Mouse (Mus musculus): ENCODE data around the gene Chid1. TPM values are rescaled to one million over a fixed set of nuclear protein-coding genes. Genes with fewer than 3 reads are reported as not detected.

Chid1 gene
- polyA plus RNA-seq, 1 experiment from 2014 or later: 25.2 TPM

- Histone ChIP-seq H3K4me1 (replicated peaks) (peaks cover 73% of the 10 kb centered on the region), H3K36me3 (replicated peaks) (peaks cover 41% of the 10 kb centered on the region), H3K9me3 (replicated peaks) (no peaks in the 10 kb centered on the region), H3K27me3 (peaks cover 34% of the 10 kb centered on the region), H3K9ac (peak overlapping the region; percentile 83), H3K27ac (replicated peaks) (peak overlapping the region; percentile 81), H3K4me2 (peak overlapping the region; percentile 96), H3K4me3 (replicated peaks) (peak overlapping the region; percentile 76)
- peak; percentile 55 for ATAC-seq (ENCODE audit: insufficient read depth)
- 6% methylated on average over 8 of the region's 8 CpGs for WGBS (ENCODE audit: insufficient replicate concordance)
Observed at GRCm38 (mm10) chr7:141468522-141469211, 71.0 kb downstream of the Chid1 start.

GRCm38 (mm10) chr7:141468164-141468521 is 71.5 kb downstream of the Chid1 start:
- Histone ChIP-seq H3K36me3 (replicated peaks) (peaks cover 38% of the 10 kb centered on the region), H3K4me1 (replicated peaks) (peaks cover 68% of the 10 kb centered on the region)

DNA sequence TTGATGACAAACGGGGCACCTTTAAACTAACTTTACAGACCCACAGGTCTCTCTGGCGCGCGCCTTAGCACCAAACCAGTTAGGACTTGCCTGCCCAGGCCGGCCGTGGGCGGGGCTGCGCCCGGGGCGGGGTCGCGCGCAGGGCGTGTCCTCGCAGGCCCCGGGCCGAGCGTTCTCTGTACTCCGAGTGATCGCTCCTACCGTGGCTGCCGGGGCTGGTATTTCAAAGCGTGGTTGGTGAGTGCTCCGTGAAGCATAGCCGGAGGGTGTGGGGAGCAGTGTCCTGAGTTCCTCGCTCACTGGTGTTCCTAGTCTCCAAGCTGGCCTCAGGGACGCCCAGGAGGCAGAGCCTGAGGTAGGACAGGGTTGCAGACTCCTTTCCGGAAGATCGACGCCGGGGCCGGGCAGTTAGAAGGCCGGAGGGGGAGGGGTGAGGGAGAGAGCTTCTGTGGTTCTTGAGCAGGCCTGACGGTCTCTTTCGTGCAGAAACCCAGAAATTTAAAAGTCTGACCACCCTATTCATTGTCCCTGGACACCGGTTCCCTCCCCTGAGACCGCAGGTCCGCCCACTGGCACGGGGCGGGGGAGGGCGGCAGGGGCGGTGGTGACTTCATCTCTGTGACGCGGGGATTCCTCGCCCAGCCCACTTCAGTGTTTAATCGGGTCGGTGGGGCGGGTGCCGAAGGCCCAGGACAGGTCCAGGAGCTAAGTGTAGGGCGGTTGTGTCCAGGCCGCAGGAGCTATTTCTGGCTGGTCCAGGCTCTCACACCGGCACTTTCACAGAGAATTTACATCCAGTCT is 72.2 kb downstream of the Chid1 start, which contains the start of gene Cd151:
TSS of gene Cd151 (plus strand) at position 163 of the 801 bp plus-strand sequence.
- peak within 1 kb of the TSS; percentile 76 for H3K4me3 ChIP-seq (replicated peaks)
- peak within 1 kb of the TSS; percentile 96 for H3K4me2 ChIP-seq
- H3K9ac ChIP-seq: peak within 1 kb of the TSS; percentile 83
- H3K27me3 ChIP-seq: peaks cover 46% of the 10 kb centered on the region
- peaks cover 65% of the 10 kb centered on the region for H3K4me1 ChIP-seq (replicated peaks)
- H3K27ac ChIP-seq (replicated peaks): peak within 1 kb of the TSS; percentile 81
- WGBS (ENCODE audit: insufficient replicate concordance): under 1% methylated on average over 52 of the region's 52 CpGs
- H3K9me3 ChIP-seq (replicated peaks): no peaks in the 10 kb centered on the region
- H3K36me3 ChIP-seq (replicated peaks): peaks cover 32% of the 10 kb centered on the region
- peak; percentile 85 for ATAC-seq (ENCODE audit: insufficient read depth)

More at GRCm38 (mm10) chr7:141468164-141468521, 71.5 kb downstream of the Chid1 start:
- no peak for ATAC-seq (ENCODE audit: insufficient read depth)
- 25% methylated on average over 5 of the region's 5 CpGs for WGBS (ENCODE audit: insufficient replicate concordance)
- no peaks in the 10 kb centered on the region for H3K9me3 ChIP-seq (replicated peaks)
- H3K27me3 ChIP-seq: peaks cover 39% of the 10 kb centered on the region
- H3K9ac ChIP-seq: peak overlapping the region; percentile 83
- H3K4me2 ChIP-seq: peak overlapping the region; percentile 96
- H3K27ac ChIP-seq (replicated peaks): peak overlapping the region; percentile 81
- H3K4me3 ChIP-seq (replicated peaks): peak overlapping the region; percentile 76

DNA sequence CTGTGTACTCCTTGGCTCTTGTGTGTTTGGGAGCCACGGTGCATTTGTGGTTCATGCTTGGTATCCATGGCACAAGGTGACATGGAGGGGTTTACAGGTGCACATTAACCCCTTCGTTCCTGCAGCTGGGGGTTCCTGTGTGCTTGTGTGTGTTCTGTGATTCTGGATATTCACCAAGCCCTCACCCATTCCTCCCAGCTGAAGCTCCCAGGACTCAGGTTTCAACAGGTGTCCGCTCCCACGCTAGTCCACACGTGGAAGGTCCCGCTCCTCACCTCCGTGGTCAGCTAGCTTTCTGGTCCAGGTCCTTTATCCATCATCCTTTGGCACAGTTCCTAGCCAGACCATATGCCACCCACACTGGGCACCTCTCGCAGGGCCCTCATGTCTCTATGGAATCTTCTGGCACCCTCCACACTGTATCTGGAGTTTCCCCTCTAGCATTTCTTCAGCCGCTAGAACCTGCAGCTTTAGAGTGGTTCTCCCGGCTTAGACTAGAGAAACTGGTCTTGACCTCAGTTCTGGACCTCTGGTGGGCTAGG is 73.0 kb downstream of the Chid1 start:
- peaks cover 54% of the 10 kb centered on the region for H3K27me3 ChIP-seq
- peaks cover 26% of the 10 kb centered on the region for H3K36me3 ChIP-seq (replicated peaks)

DNA sequence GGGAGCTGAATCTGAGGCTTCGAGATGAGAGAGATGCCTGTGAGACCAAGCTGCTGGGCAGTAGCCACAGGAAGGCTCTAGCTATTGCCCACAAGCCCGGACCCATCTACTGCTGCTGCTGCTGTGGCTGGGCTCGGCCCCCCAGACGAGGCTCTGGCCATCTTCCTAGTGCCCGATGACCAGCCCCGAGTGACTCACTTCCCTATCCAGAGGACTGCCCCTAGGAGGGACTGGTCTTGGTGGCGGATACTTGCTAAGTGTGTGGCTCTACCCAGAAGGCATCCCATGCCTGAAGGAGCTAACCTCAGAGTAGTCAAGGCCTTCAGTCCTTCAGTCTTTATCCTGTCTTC is 73.6 kb downstream of the Chid1 start:
- peaks cover 60% of the 10 kb centered on the region for H3K27me3 ChIP-seq
- H3K9ac ChIP-seq: no peak overlapping the region
- ATAC-seq (ENCODE audit: insufficient read depth): no peak
- no peak overlapping the region for H3K4me3 ChIP-seq (replicated peaks)
- no peak overlapping the region for H3K27ac ChIP-seq (replicated peaks)
- WGBS (ENCODE audit: insufficient replicate concordance): 48% methylated on average over 7 of the region's 7 CpGs
- no peaks in the 10 kb centered on the region for H3K9me3 ChIP-seq (replicated peaks)
- H3K36me3 ChIP-seq (replicated peaks): peaks cover 19% of the 10 kb centered on the region
- H3K4me2 ChIP-seq: no peak overlapping the region
- peaks cover 73% of the 10 kb centered on the region for H3K4me1 ChIP-seq (replicated peaks)

More for the DNA sequence above, 73.0 kb downstream of the Chid1 start:
- peak overlapping the region; percentile 76 for H3K4me3 ChIP-seq (replicated peaks)
- no peaks in the 10 kb centered on the region for H3K9me3 ChIP-seq (replicated peaks)
- peak overlapping the region; percentile 96 for H3K4me2 ChIP-seq
- H3K4me1 ChIP-seq (replicated peaks): peaks cover 68% of the 10 kb centered on the region
- 54% methylated on average over 10 of the region's 10 CpGs for WGBS (ENCODE audit: insufficient replicate concordance)
- H3K9ac ChIP-seq: peak overlapping the region; percentile 83
- no peak for ATAC-seq (ENCODE audit: insufficient read depth)
- H3K27ac ChIP-seq (replicated peaks): peak overlapping the region; percentile 81

DNA sequence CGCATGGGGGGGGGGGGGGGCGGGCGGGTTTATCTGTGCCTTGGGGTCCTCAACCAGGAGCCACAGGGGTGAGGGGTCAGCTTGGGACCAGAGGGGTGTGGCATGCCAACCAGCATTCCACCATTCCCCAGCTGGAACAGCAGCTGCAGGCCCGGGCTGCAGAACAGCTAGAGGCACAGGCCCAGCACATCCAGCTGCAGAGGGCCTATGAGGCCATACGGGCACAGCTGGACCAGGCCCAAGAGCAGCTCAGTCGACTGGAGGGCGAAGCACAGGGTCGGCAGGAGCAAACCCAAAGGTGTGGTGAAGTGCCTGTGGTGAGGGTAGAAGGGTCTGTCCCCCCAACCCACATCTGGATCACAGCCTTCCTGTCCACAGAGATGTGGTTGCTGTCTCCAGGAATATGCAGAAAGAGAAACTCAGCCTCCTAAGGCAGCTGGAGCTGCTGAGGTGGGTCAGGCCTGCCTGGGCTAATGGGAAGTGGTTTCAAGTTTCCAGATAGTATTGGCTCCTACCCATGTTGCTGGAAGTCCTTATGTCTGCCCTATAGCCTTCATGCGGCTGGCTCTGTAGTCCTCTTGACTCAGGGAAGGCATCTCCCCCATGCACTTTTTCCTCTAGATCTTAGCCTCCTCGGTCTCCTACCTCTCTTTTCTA is 74.1 kb downstream of the Chid1 start:
- H3K27ac ChIP-seq (replicated peaks): no peak overlapping the region
- H3K4me1 ChIP-seq (replicated peaks): peaks cover 76% of the 10 kb centered on the region
- H3K4me2 ChIP-seq: no peak overlapping the region
- no peaks in the 10 kb centered on the region for H3K9me3 ChIP-seq (replicated peaks)
- ATAC-seq (ENCODE audit: insufficient read depth): no peak
- H3K27me3 ChIP-seq: peaks cover 66% of the 10 kb centered on the region
- H3K36me3 ChIP-seq (replicated peaks): peaks cover 14% of the 10 kb centered on the region
- 42% methylated on average over 10 of the region's 10 CpGs for WGBS (ENCODE audit: insufficient replicate concordance)
- H3K9ac ChIP-seq: no peak overlapping the region
- H3K4me3 ChIP-seq (replicated peaks): no peak overlapping the region

GRCm38 (mm10) chr7:141464603-141465201 is 75.0 kb downstream of the Chid1 start:
- no peak for ATAC-seq (ENCODE audit: insufficient read depth)
- H3K4me3 ChIP-seq (replicated peaks): 0 out of 2 replicates have a peak overlapping the region, but pooled peaks have one; percentile 10
- no peak overlapping the region for H3K9ac ChIP-seq

DNA sequence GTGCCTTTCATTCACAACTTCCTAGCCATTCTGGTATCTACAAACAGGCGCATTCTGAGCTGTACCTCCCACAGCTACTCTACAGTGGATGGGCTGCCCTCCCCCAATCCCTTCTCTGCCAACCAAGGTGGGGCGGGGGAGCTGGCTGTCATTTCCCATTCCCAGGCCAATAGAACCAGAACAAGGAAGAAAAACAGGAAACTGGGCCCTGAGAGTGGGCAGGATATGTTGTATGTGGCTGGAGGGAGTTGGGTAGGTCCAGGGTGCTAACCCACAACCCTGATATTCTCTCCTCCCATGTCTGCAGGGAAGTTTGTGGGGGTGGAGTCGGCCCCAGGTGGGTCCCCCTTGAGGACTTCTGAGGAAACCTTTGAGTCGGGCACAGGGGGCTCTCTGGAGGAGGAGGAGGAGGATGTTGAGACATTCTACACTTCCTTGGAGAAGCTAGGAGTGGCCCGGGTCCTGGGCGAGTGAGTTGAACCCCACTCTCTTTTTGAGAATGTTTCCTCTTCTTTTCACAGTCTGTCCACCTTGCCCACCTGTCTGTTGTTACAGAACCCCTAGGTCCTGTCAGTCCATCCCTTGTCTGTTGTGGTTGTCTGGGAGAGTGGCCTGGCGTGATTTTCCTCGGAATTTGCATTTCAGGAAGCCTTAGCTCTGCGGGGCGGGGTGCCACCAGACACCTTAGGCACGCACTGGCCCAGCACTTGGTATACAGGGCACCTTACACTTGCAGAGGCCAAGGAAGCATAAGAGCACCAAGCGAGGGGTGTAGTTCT is 75.6 kb downstream of the Chid1 start:
- no peak overlapping the region for H3K9ac ChIP-seq
- H3K4me1 ChIP-seq (replicated peaks): peaks cover 61% of the 10 kb centered on the region
- H3K27me3 ChIP-seq: peaks cover 81% of the 10 kb centered on the region
- H3K9me3 ChIP-seq (replicated peaks): no peaks in the 10 kb centered on the region
- no peak for ATAC-seq (ENCODE audit: insufficient read depth)
- no peak overlapping the region for H3K4me3 ChIP-seq (replicated peaks)
- peak overlapping the region; percentile 35 for H3K4me2 ChIP-seq
- peaks cover 8% of the 10 kb centered on the region; the same call in 1 of the 2 replicates for H3K36me3 ChIP-seq (replicated peaks)
- 23% methylated on average over 12 of the region's 12 CpGs for WGBS (ENCODE audit: insufficient replicate concordance)
- H3K27ac ChIP-seq (replicated peaks): 0 out of 2 replicates have a peak overlapping the region, but pooled peaks have one; percentile 6

More at GRCm38 (mm10) chr7:141464603-141465201, 75.0 kb downstream of the Chid1 start:
- Histone ChIP-seq H3K4me2 (peak overlapping the region; percentile 35), H3K27me3 (peaks cover 74% of the 10 kb centered on the region), H3K9me3 (replicated peaks) (no peaks in the 10 kb centered on the region), H3K4me1 (replicated peaks) (peaks cover 68% of the 10 kb centered on the region), H3K27ac (replicated peaks) (no peak overlapping the region), H3K36me3 (replicated peaks) (peaks cover 8% of the 10 kb centered on the region)
- 8% methylated on average over 38 of the region's 38 CpGs for WGBS (ENCODE audit: insufficient replicate concordance)

GRCm38 (mm10) chr7:141462333-141462821 is 77.3 kb downstream of the Chid1 start:
- 16% methylated on average over 5 of the region's 5 CpGs for WGBS (ENCODE audit: insufficient replicate concordance)
- peaks cover 84% of the 10 kb centered on the region for H3K27me3 ChIP-seq
- no peak for ATAC-seq (ENCODE audit: insufficient read depth)
- peaks cover 51% of the 10 kb centered on the region for H3K4me1 ChIP-seq (replicated peaks)
- H3K27ac ChIP-seq (replicated peaks): 0 out of 2 replicates have a peak overlapping the region, but pooled peaks have one; percentile 6
- no peak overlapping the region; the same call in 1 of the 2 replicates for H3K9ac ChIP-seq
- H3K4me2 ChIP-seq: peak overlapping the region; percentile 66
- H3K9me3 ChIP-seq (replicated peaks): no peaks in the 10 kb centered on the region
- H3K4me3 ChIP-seq (replicated peaks): peak overlapping the region; percentile 50
- peaks cover 12% of the 10 kb centered on the region; the same call in 1 of the 2 replicates for H3K36me3 ChIP-seq (replicated peaks)
